Mouse (Mus musculus) liver, adult 2 months (tissue): ENCODE measurements around the gene Grm7.

ENCODE experiments used
- CTCF ChIP-seq: fragments of 200-500 bp; IDR thresholded peaks from 2 replicates; pipeline ENCODE4 v1.5.1; 2011; ENCODE audit warnings: low read depth, low read length, control low read depth
- POLR2A ChIP-seq: fragments of 200-500 bp; IDR thresholded peaks from 2 replicates; pipeline ENCODE4 v1.6.1; 2011; ENCODE audit warnings: low read length, control low read depth; ENCODE audit not compliant: insufficient read depth; ENCODE audit errors: extremely low read depth

DNA sequence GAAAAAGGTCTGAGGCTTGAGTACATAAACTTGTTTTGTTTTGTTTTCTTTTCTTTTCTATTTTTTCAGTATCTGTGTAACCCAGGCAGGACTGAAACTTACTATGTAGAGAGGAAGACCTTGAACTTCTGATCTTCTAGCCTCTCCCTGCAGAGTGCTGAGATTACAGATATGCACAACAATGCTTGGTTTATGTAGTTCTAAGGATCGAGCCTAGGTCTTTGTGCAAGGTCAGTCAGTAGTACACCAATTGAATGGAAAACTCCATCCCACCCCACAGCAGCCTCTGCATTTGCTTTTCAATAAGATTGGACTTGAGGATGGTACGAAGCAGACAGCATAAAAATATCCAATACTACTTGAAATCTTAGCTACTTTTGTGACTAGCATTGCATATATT lies 800.8 kb downstream of the Grm7 start:
- TF ChIP-seq CTCF (no peak), POLR2A (no peak)
